Mouse (Mus musculus) midbrain, embryonic 13.5 days (tissue): ENCODE measurements at regions not wholly inside any gene's neighbourhood (a gene's known extent, or its start where the extent isn't known, plus 50 kb on each side); places are given as distances from the start of the nearest gene placed in this dataset.

Source experiments
- ATAC-seq: fragments of 200-750 bp; cut with Nextera tagmentation; 2 replicates; pipeline ENCODE4 v1.8.0; 2017; ENCODE audit warnings: mild to moderate bottlenecking, moderate TSS enrichment, moderate library complexity
- H3K27ac ChIP-seq: fragments of 300-500 bp; sonication (generic); 2 replicates; pipeline ENCODE4 v1.5.1; 2015; ENCODE audit warnings: inconsistent platforms, mild to moderate bottlenecking, moderate library complexity
- H3K27me3 ChIP-seq: fragments of 300-500 bp; sonication (generic); 2 replicates; pipeline ENCODE4 v1.6.1; 2015; ENCODE audit warnings: mild to moderate bottlenecking, inconsistent platforms
- H3K36me3 ChIP-seq: fragments of 300-500 bp; sonication (generic); 2 replicates; pipeline ENCODE4 v1.6.1; 2015; ENCODE audit warnings: mild to moderate bottlenecking, inconsistent platforms
- H3K4me1 ChIP-seq: fragments of 300-500 bp; sonication (generic); replicated peaks from 2 replicates; pipeline ENCODE4 v1.6.1; 2015; ENCODE audit warnings: inconsistent platforms
- H3K4me2 ChIP-seq: fragments of 300-500 bp; sonication (generic); replicated peaks from 2 replicates; pipeline ENCODE4 v1.6.1; 2015; ENCODE audit warnings: moderate library complexity, mild to moderate bottlenecking, inconsistent platforms
- H3K4me3 ChIP-seq: fragments of 300-500 bp; sonication (generic); replicated peaks from 2 replicates; pipeline ENCODE4 v1.5.1; 2015; ENCODE audit warnings: mild to moderate bottlenecking, inconsistent platforms
- H3K9ac ChIP-seq: fragments of 300-500 bp; sonication (generic); replicated peaks from 2 replicates; pipeline ENCODE4 v1.6.1; 2015; ENCODE audit warnings: mild to moderate bottlenecking, inconsistent platforms
- H3K9me3 ChIP-seq: fragments of 300-500 bp; sonication (generic); 2 replicates; pipeline ENCODE4 v1.6.1; 2016; ENCODE audit warnings: mild to moderate bottlenecking, inconsistent platforms
- WGBS: fragments of 180-500 bp; shearing (Covaris S2); methylation state at CpG from one replicate; pipeline ENCODE4 v1.1.7; 2015; 5-methylcytosine and 5-hydroxymethylcytosine counted together

DNA sequence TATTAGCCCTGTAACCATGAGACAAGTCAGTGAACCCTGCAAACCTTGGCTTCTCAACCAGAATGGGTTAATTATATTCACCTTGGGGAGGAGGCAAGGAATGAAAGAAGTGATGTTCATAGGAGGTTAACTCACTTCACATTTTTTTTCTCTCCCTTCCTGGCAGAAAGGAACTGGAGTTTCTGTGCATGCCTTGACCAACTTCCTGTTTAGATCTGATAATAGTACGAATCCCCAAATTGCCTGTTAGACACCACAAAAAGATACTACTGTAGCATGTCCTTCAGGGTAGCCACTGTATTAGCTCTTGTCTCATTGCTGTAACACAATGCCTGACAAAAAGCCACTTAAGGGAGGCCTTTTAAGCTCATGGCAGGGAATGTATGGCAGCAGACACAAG is 218.4 kb upstream of the Jun start:
- Histone ChIP-seq H3K9me3 (no peaks in the 10 kb centered on the region), H3K27me3 (no peaks in the 10 kb centered on the region), H3K4me2 (no peak overlapping the region), H3K36me3 (no peaks in the 10 kb centered on the region), H3K9ac (no peak overlapping the region), H3K4me3 (no peak overlapping the region), H3K4me1 (no peaks in the 10 kb centered on the region), H3K27ac (no peak overlapping the region)
- WGBS, result 93% methylated on average over 1 of the region's 1 CpGs
- ATAC-seq, result no peak

- Histone ChIP-seq H3K4me1 (no peaks in the 10 kb centered on the region; the same call in 1 of the 2 replicates), H3K9me3 (no peaks in the 10 kb centered on the region), H3K9ac (no peak overlapping the region), H3K36me3 (no peaks in the 10 kb centered on the region), H3K4me2 (no peak overlapping the region), H3K4me3 (no peak overlapping the region), H3K27ac (no peak overlapping the region), H3K27me3 (no peaks in the 10 kb centered on the region)
- no peak for ATAC-seq
- 68% methylated on average over 3 of the region's 3 CpGs for WGBS
Measured at GRCm38 (mm10) chr4:95276231-95276630, 224.2 kb upstream of the Jun start.

GRCm38 (mm10) chr4:95277989-95278713 is 226.1 kb upstream of the Jun start:
- no peak overlapping the region for H3K9ac ChIP-seq
- H3K4me2 ChIP-seq, result no peak overlapping the region
- H3K4me1 ChIP-seq, result no peaks in the 10 kb centered on the region; the same call in 1 of the 2 replicates
- no peaks in the 10 kb centered on the region for H3K27me3 ChIP-seq
- no peaks in the 10 kb centered on the region for H3K36me3 ChIP-seq
- ATAC-seq, result no peak
- no peak overlapping the region for H3K4me3 ChIP-seq
- 59% methylated on average over 11 of the region's 11 CpGs for WGBS
- H3K9me3 ChIP-seq, result no peaks in the 10 kb centered on the region
- H3K27ac ChIP-seq, result no peak overlapping the region

- Histone ChIP-seq H3K4me3 (no peak overlapping the region), H3K4me1 (no peaks in the 10 kb centered on the region; the same call in 1 of the 2 replicates), H3K27ac (no peak overlapping the region), H3K9ac (no peak overlapping the region), H3K4me2 (no peak overlapping the region), H3K27me3 (no peaks in the 10 kb centered on the region), H3K9me3 (no peaks in the 10 kb centered on the region), H3K36me3 (no peaks in the 10 kb centered on the region)
- WGBS, result 51% methylated on average over 13 of the region's 13 CpGs
- no peak for ATAC-seq
Measured at GRCm38 (mm10) chr4:95278714-95279095, 226.7 kb upstream of the Jun start.

GRCm38 (mm10) chr4:95279200-95279599 is 227.2 kb upstream of the Jun start:
- H3K4me1 ChIP-seq, result no peaks in the 10 kb centered on the region; the same call in 1 of the 2 replicates
- no peak for ATAC-seq
- no peak overlapping the region for H3K9ac ChIP-seq
- H3K4me2 ChIP-seq, result no peak overlapping the region
- H3K36me3 ChIP-seq, result no peaks in the 10 kb centered on the region
- WGBS, result 86% methylated on average over 2 of the region's 2 CpGs
- H3K27me3 ChIP-seq, result no peaks in the 10 kb centered on the region
- H3K9me3 ChIP-seq, result no peaks in the 10 kb centered on the region
- H3K4me3 ChIP-seq, result no peak overlapping the region
- H3K27ac ChIP-seq, result no peak overlapping the region

GRCm38 (mm10) chr4:95282083-95282482 is 230.1 kb upstream of the Jun start:
- ATAC-seq, result no peak
- WGBS, result 54% methylated on average over 3 of the region's 3 CpGs

DNA sequence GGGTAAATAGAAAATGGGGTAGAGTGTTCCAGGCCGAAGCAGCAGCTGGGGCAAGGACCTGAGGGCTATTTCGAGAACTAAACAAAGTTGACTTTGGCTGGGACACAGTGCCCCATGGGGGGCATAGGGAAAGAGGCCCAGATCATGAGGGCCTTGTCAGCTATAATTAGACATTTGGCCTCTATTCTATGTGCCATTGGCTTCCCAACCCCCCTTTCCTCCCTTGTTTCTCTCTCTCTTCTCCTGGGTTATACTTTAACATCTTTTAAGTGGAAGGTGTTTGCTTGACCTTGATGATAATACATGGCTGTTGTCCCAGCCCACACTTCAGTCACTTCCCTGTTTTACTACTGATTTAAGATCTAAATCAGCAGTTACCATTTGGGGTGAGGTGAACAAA is 231.8 kb upstream of the Jun start:
- Histone ChIP-seq H3K4me3 (no peak overlapping the region), H3K9me3 (no peaks in the 10 kb centered on the region), H3K27ac (no peak overlapping the region), H3K27me3 (no peaks in the 10 kb centered on the region), H3K4me1 (no peaks in the 10 kb centered on the region), H3K4me2 (no peak overlapping the region), H3K9ac (no peak overlapping the region), H3K36me3 (no peaks in the 10 kb centered on the region)
- 83% methylated on average over 2 of the region's 2 CpGs for WGBS
- no peak for ATAC-seq

More at GRCm38 (mm10) chr4:95282083-95282482, 230.1 kb upstream of the Jun start:
- Histone ChIP-seq H3K36me3 (no peaks in the 10 kb centered on the region), H3K4me3 (no peak overlapping the region), H3K27me3 (no peaks in the 10 kb centered on the region), H3K4me1 (no peaks in the 10 kb centered on the region; the same call in 1 of the 2 replicates), H3K9me3 (no peaks in the 10 kb centered on the region), H3K27ac (no peak overlapping the region), H3K9ac (no peak overlapping the region), H3K4me2 (no peak overlapping the region)

- 96% methylated on average over 2 of the region's 2 CpGs for WGBS
- no peak for ATAC-seq
- Histone ChIP-seq H3K4me3 (no peak overlapping the region), H3K4me2 (no peak overlapping the region), H3K4me1 (no peaks in the 10 kb centered on the region), H3K27ac (no peak overlapping the region), H3K27me3 (no peaks in the 10 kb centered on the region), H3K9me3 (no peaks in the 10 kb centered on the region), H3K36me3 (no peaks in the 10 kb centered on the region), H3K9ac (no peak overlapping the region)
Measured at GRCm38 (mm10) chr4:95284192-95284591, 232.2 kb upstream of the Jun start.

GRCm38 (mm10) chr4:95284696-95285095 is 232.7 kb upstream of the Jun start:
- H3K27me3 ChIP-seq, result no peaks in the 10 kb centered on the region
- H3K4me3 ChIP-seq, result no peak overlapping the region
- no peaks in the 10 kb centered on the region for H3K36me3 ChIP-seq
- no peak for ATAC-seq
- no peak overlapping the region for H3K4me2 ChIP-seq
- no peak overlapping the region for H3K27ac ChIP-seq
- H3K4me1 ChIP-seq, result no peaks in the 10 kb centered on the region
- no peak overlapping the region for H3K9ac ChIP-seq
- WGBS, result 94% methylated on average over 1 of the region's 1 CpGs
- no peaks in the 10 kb centered on the region for H3K9me3 ChIP-seq

DNA sequence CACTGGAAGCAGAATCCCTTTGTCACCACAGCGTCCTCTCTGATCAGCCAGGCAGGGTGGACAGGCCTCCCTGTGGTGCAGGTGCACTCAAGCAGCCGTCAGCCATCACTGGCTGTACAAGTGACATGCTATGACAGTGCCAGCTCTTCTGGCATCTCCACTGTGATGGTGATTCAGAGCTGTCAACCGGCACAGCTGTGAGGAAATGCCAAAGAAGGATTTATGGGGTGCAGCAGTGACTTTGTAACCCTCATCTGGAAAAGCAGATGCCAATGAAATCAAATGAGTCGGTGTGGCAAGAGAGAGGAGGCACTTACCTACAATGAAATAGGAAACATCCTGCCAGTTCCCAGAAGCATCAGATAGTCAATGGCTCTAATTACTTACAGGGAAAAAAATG is 238.3 kb upstream of the Jun start:
- 67% methylated on average over 4 of the region's 4 CpGs for WGBS
- no peak for ATAC-seq
- Histone ChIP-seq H3K9ac (no peak overlapping the region), H3K27me3 (no peaks in the 10 kb centered on the region), H3K36me3 (no peaks in the 10 kb centered on the region), H3K4me1 (no peaks in the 10 kb centered on the region), H3K27ac (no peak overlapping the region), H3K9me3 (no peaks in the 10 kb centered on the region), H3K4me2 (no peak overlapping the region), H3K4me3 (no peak overlapping the region)

DNA sequence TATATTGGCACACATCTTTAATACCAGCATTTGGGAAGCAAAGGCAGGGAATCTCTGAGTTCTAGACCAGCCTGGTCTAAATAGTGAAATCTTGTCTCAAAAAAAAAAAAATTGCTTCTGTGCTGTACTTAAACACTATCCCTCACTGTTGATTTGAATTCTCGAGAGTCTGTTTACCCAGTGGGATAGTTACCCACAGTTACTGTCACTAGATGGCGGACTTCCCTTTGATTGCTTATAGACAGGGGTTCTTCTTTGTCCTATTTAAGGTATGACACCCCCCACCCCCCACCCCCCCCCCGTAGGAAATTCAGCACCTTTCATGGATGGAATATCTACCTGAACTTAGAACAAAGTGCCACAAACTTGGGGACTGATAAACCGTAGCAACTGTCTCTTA is 242.1 kb upstream of the Jun start:
- Histone ChIP-seq H3K4me1 (no peaks in the 10 kb centered on the region), H3K4me2 (no peak overlapping the region), H3K36me3 (no peaks in the 10 kb centered on the region), H3K27ac (no peak overlapping the region), H3K9ac (no peak overlapping the region), H3K9me3 (no peaks in the 10 kb centered on the region), H3K27me3 (no peaks in the 10 kb centered on the region), H3K4me3 (no peak overlapping the region)
- ATAC-seq, result no peak
- 55% methylated on average over 4 of the region's 4 CpGs for WGBS

DNA sequence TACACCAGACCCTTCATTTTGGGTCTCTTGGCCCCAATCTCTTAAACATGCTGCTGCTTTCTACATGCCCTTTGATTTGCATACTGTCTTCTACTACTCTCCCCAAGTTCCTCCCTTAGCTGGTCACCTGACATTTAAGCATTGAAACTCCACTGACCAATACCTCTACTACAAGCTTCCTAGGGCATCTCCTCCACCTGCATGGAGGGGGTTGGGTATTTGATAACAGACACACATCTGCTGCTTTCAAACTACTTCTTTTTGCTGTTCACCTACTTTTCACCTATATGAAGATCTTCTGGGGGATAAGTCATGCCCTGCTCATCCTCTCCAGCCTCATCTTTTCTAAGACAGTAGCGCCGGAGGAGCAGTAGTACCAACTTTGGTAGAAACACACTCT is 249.9 kb upstream of the Jun start:
- Histone ChIP-seq H3K9ac (no peak overlapping the region), H3K4me2 (no peak overlapping the region), H3K36me3 (no peaks in the 10 kb centered on the region), H3K4me1 (no peaks in the 10 kb centered on the region), H3K27ac (no peak overlapping the region), H3K4me3 (no peak overlapping the region), H3K9me3 (no peaks in the 10 kb centered on the region), H3K27me3 (no peaks in the 10 kb centered on the region)
- no peak for ATAC-seq
- WGBS, result 100% methylated on average over 2 of the region's 2 CpGs

- H3K9ac ChIP-seq, result no peak overlapping the region
- no peaks in the 10 kb centered on the region for H3K36me3 ChIP-seq
- H3K27me3 ChIP-seq, result no peaks in the 10 kb centered on the region
- no peak overlapping the region for H3K4me3 ChIP-seq
- ATAC-seq, result no peak
- 30% methylated on average over 2 of the region's 2 CpGs for WGBS
- H3K4me1 ChIP-seq, result no peaks in the 10 kb centered on the region
- no peak overlapping the region for H3K4me2 ChIP-seq
- no peak overlapping the region for H3K27ac ChIP-seq
- H3K9me3 ChIP-seq, result no peaks in the 10 kb centered on the region
Measured at GRCm38 (mm10) chr4:95303337-95303736, 251.3 kb upstream of the Jun start.
